Mouse (Mus musculus) hindbrain, embryonic 13.5 days (tissue): ENCODE measurements at regions not wholly inside any gene's neighbourhood (a gene's known extent, or its start where the extent isn't known, plus 50 kb on each side); places are given as distances from the start of the nearest gene placed in this dataset.

Source experiments
- ATAC-seq: fragments of 200-750 bp; cut with Nextera tagmentation; 2 replicates; pipeline ENCODE4 v1.8.0; 2017; ENCODE audit warnings: moderate TSS enrichment; ENCODE audit not compliant: low FRiP score
- H3K27ac ChIP-seq: fragments of 300-500 bp; sonication (generic); 2 replicates; pipeline ENCODE4 v1.5.1; 2015; ENCODE audit warnings: inconsistent platforms, mild to moderate bottlenecking, moderate library complexity
- H3K27me3 ChIP-seq: fragments of 300-500 bp; sonication (generic); 2 replicates; pipeline ENCODE4 v1.6.1; 2015; ENCODE audit warnings: mild to moderate bottlenecking, inconsistent platforms
- H3K36me3 ChIP-seq: fragments of 300-500 bp; sonication (generic); 2 replicates; pipeline ENCODE4 v1.6.1; 2015; ENCODE audit warnings: mild to moderate bottlenecking, inconsistent platforms
- H3K4me1 ChIP-seq: fragments of 300-500 bp; sonication (generic); replicated peaks from 2 replicates; pipeline ENCODE4 v1.6.1; 2015; ENCODE audit warnings: inconsistent platforms
- H3K4me2 ChIP-seq: fragments of 300-500 bp; sonication (generic); 2 replicates; pipeline ENCODE4 v1.6.1; 2015; ENCODE audit warnings: inconsistent platforms, mild to moderate bottlenecking, moderate library complexity
- H3K4me3 ChIP-seq: fragments of 300-500 bp; sonication (generic); 2 replicates; pipeline ENCODE4 v1.5.1; 2015; ENCODE audit warnings: mild to moderate bottlenecking, inconsistent platforms
- H3K9ac ChIP-seq: fragments of 300-500 bp; sonication (generic); 2 replicates; pipeline ENCODE4 v1.6.1; 2015; ENCODE audit warnings: mild to moderate bottlenecking, inconsistent platforms
- H3K9me3 ChIP-seq: fragments of 300-500 bp; sonication (generic); 2 replicates; pipeline ENCODE4 v1.6.1; 2016; ENCODE audit warnings: inconsistent platforms
- WGBS: fragments of 180-500 bp; shearing (Covaris S2); methylation state at CpG from one replicate; pipeline ENCODE4 v1.1.7; 2015; 5-methylcytosine and 5-hydroxymethylcytosine counted together

- ATAC-seq, result no peak
- Histone ChIP-seq H3K4me3 (no peak overlapping the region), H3K9me3 (no peaks in the 10 kb centered on the region), H3K4me1 (no peaks in the 10 kb centered on the region), H3K36me3 (no peaks in the 10 kb centered on the region), H3K9ac (no peak overlapping the region), H3K27ac (no peak overlapping the region), H3K4me2 (no peak overlapping the region), H3K27me3 (no peaks in the 10 kb centered on the region)
- WGBS, result 93% methylated on average over 6 of the region's 6 CpGs
Measured at GRCm38 (mm10) chr15:93787361-93787760, 191.7 kb upstream of the Prickle1 start.

- Histone ChIP-seq H3K4me2 (no peak overlapping the region), H3K9ac (no peak overlapping the region), H3K4me1 (no peaks in the 10 kb centered on the region), H3K9me3 (no peaks in the 10 kb centered on the region), H3K27ac (no peak overlapping the region), H3K27me3 (no peaks in the 10 kb centered on the region), H3K4me3 (no peak overlapping the region), H3K36me3 (no peaks in the 10 kb centered on the region)
- ATAC-seq, result no peak
- WGBS, result 92% methylated on average over 11 of the region's 11 CpGs
Measured at GRCm38 (mm10) chr15:93785846-93786412, 190.2 kb upstream of the Prickle1 start.

GRCm38 (mm10) chr15:93783736-93784135 lies 188.0 kb upstream of the Prickle1 start:
- Histone ChIP-seq H3K4me3 (no peak overlapping the region), H3K9me3 (no peaks in the 10 kb centered on the region), H3K27ac (no peak overlapping the region), H3K4me2 (no peak overlapping the region), H3K4me1 (no peaks in the 10 kb centered on the region), H3K27me3 (no peaks in the 10 kb centered on the region), H3K9ac (no peak overlapping the region), H3K36me3 (no peaks in the 10 kb centered on the region)
- 88% methylated on average over 4 of the region's 4 CpGs for WGBS
- ATAC-seq, result no peak

- Histone ChIP-seq H3K4me3 (no peak overlapping the region), H3K27me3 (no peaks in the 10 kb centered on the region), H3K36me3 (no peaks in the 10 kb centered on the region), H3K4me1 (peaks cover 4% of the 10 kb centered on the region; the same call in 1 of the 2 replicates), H3K9ac (no peak overlapping the region), H3K9me3 (no peaks in the 10 kb centered on the region), H3K27ac (no peak overlapping the region), H3K4me2 (no peak overlapping the region)
- no peak for ATAC-seq
- 61% methylated on average over 12 of the region's 12 CpGs for WGBS
Measured at GRCm38 (mm10) chr15:93775199-93775745, 179.6 kb upstream of the Prickle1 start.

- no peak overlapping the region for H3K27ac ChIP-seq
- H3K4me3 ChIP-seq, result no peak overlapping the region
- no peak for ATAC-seq
- H3K27me3 ChIP-seq, result no peaks in the 10 kb centered on the region
- no peak overlapping the region for H3K9ac ChIP-seq
- no peaks in the 10 kb centered on the region for H3K36me3 ChIP-seq
- no peaks in the 10 kb centered on the region for H3K9me3 ChIP-seq
- H3K4me1 ChIP-seq, result peaks cover 4% of the 10 kb centered on the region; the same call in 1 of the 2 replicates
- H3K4me2 ChIP-seq, result no peak overlapping the region
- WGBS, result 61% methylated on average over 4 of the region's 4 CpGs
Measured at GRCm38 (mm10) chr15:93774340-93774739, 178.6 kb upstream of the Prickle1 start.

- ATAC-seq, result no peak
- 86% methylated on average over 3 of the region's 3 CpGs for WGBS
- H3K36me3 ChIP-seq, result no peaks in the 10 kb centered on the region
- H3K4me1 ChIP-seq, result no peaks in the 10 kb centered on the region
- H3K27me3 ChIP-seq, result no peaks in the 10 kb centered on the region
- no peak overlapping the region for H3K4me2 ChIP-seq
- H3K4me3 ChIP-seq, result no peak overlapping the region
- no peaks in the 10 kb centered on the region for H3K9me3 ChIP-seq
- no peak overlapping the region for H3K9ac ChIP-seq
- H3K27ac ChIP-seq, result no peak overlapping the region
Measured at GRCm38 (mm10) chr15:93766981-93767380, 171.3 kb upstream of the Prickle1 start.

- no peak for ATAC-seq
- no peak overlapping the region for H3K9ac ChIP-seq
- H3K27ac ChIP-seq, result no peak overlapping the region
- no peaks in the 10 kb centered on the region for H3K9me3 ChIP-seq
- 91% methylated on average over 5 of the region's 5 CpGs for WGBS
- H3K36me3 ChIP-seq, result no peaks in the 10 kb centered on the region
- H3K27me3 ChIP-seq, result no peaks in the 10 kb centered on the region
- H3K4me3 ChIP-seq, result no peak overlapping the region
- no peaks in the 10 kb centered on the region for H3K4me1 ChIP-seq
- H3K4me2 ChIP-seq, result no peak overlapping the region
Measured at GRCm38 (mm10) chr15:93763047-93763446, 167.4 kb upstream of the Prickle1 start.

- WGBS, result 91% methylated on average over 8 of the region's 8 CpGs
- no peaks in the 10 kb centered on the region for H3K9me3 ChIP-seq
- H3K4me2 ChIP-seq, result no peak overlapping the region
- H3K27me3 ChIP-seq, result no peaks in the 10 kb centered on the region
- H3K4me3 ChIP-seq, result no peak overlapping the region
- no peak overlapping the region for H3K27ac ChIP-seq
- no peaks in the 10 kb centered on the region for H3K36me3 ChIP-seq
- H3K9ac ChIP-seq, result no peak overlapping the region
- no peaks in the 10 kb centered on the region for H3K4me1 ChIP-seq
- no peak for ATAC-seq
Measured at GRCm38 (mm10) chr15:93758204-93758836, 162.6 kb upstream of the Prickle1 start.

GRCm38 (mm10) chr15:93755989-93756388 lies 160.3 kb upstream of the Prickle1 start:
- Histone ChIP-seq H3K27me3 (no peaks in the 10 kb centered on the region), H3K4me2 (no peak overlapping the region), H3K4me1 (no peaks in the 10 kb centered on the region), H3K27ac (no peak overlapping the region), H3K4me3 (no peak overlapping the region), H3K9ac (no peak overlapping the region), H3K9me3 (no peaks in the 10 kb centered on the region), H3K36me3 (no peaks in the 10 kb centered on the region)
- no peak for ATAC-seq
- WGBS, result 78% methylated on average over 5 of the region's 5 CpGs

GRCm38 (mm10) chr15:93751817-93752216 lies 156.1 kb upstream of the Prickle1 start:
- Histone ChIP-seq H3K4me2 (no peak overlapping the region), H3K9me3 (no peaks in the 10 kb centered on the region)
- WGBS, result 87% methylated on average over 14 of the region's 14 CpGs

GRCm38 (mm10) chr15:93750953-93751352 lies 155.3 kb upstream of the Prickle1 start:
- no peaks in the 10 kb centered on the region for H3K9me3 ChIP-seq
- no peaks in the 10 kb centered on the region for H3K4me1 ChIP-seq
- H3K36me3 ChIP-seq, result no peaks in the 10 kb centered on the region
- WGBS, result 61% methylated on average over 8 of the region's 8 CpGs
- H3K4me3 ChIP-seq, result no peak overlapping the region
- H3K9ac ChIP-seq, result no peak overlapping the region
- no peak overlapping the region for H3K27ac ChIP-seq
- no peaks in the 10 kb centered on the region for H3K27me3 ChIP-seq
- ATAC-seq, result no peak
- H3K4me2 ChIP-seq, result no peak overlapping the region

More at GRCm38 (mm10) chr15:93751817-93752216, 156.1 kb upstream of the Prickle1 start:
- no peaks in the 10 kb centered on the region for H3K4me1 ChIP-seq
- no peaks in the 10 kb centered on the region for H3K36me3 ChIP-seq
- no peak overlapping the region for H3K4me3 ChIP-seq
- H3K27me3 ChIP-seq, result no peaks in the 10 kb centered on the region
- no peak for ATAC-seq
- no peak overlapping the region for H3K27ac ChIP-seq
- no peak overlapping the region for H3K9ac ChIP-seq

GRCm38 (mm10) chr15:93744191-93744945 lies 148.7 kb upstream of the Prickle1 start:
- no peaks in the 10 kb centered on the region for H3K9me3 ChIP-seq
- H3K4me2 ChIP-seq, result no peak overlapping the region
- H3K27ac ChIP-seq, result no peak overlapping the region
- no peak overlapping the region for H3K4me3 ChIP-seq
- WGBS, result 76% methylated on average over 12 of the region's 12 CpGs
- H3K4me1 ChIP-seq, result no peaks in the 10 kb centered on the region
- H3K27me3 ChIP-seq, result no peaks in the 10 kb centered on the region
- no peaks in the 10 kb centered on the region for H3K36me3 ChIP-seq
- H3K9ac ChIP-seq, result no peak overlapping the region
- ATAC-seq, result no peak
